15 mouse cellular contexts compared by ENCODE assay signal in the genomic region with DNA sequence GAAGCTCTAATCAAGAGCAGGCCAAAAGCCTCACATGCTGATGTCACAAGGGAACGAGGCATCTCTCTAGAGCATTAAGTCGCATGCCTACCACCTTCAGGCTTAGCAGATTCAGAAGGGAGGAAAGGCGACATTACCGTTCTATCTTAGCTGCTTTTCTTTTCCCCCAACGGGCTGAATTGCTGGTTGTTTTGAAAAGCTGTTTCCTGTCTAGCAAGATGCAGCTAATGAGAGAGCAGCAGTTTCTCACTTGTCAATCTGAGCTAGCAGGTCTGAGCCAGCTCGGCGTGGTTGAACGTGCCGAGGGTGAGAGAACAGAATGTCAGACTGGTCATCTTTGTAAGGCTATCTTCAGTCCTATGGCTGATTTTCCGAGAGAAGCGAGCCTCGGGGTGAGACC.
DNase-seq lines count a peak whose midpoint lies in the region; ATAC-seq lines count a peak whose summit lies in the region.
"Had no signal": no experiment of that assay in that cellular context is flagged by ENCODE, and none has a peak within 500 bp of the region (broad histone marks: within the 10 kb centered on the region; RNA-seq: fewer than 3 reads in every experiment).

No protein-coding gene starts in this region.

- no peak for ATAC-seq in heart, embryonic 15.5 days (replicated peaks; ENCODE audit: insufficient number of reproducible peaks, insufficient read depth, low FRiP score, low read depth)
- no peak for ATAC-seq in midbrain, embryonic 15.5 days (replicated peaks)
- ATAC-seq in midbrain, embryonic 11.5 days (ENCODE audit: low FRiP score), result no peak
- ATAC-seq in embryonic facial prominence, embryonic 11.5 days (replicated peaks; ENCODE audit: insufficient number of reproducible peaks, low FRiP score, low TSS enrichment, low read depth), result no peak
- ATAC-seq in limb, embryonic 11.5 days (ENCODE audit: insufficient number of reproducible peaks, low FRiP score, low TSS enrichment, low read depth), result no peak
- ATAC-seq: intestine, postnatal 0 days; Patski had no signal

- H3K4me3 ChIP-seq in heart, embryonic 15.5 days, result no peak overlapping the region
- H3K4me3 ChIP-seq in midbrain, embryonic 15.5 days, result no peak overlapping the region
- H3K4me3 ChIP-seq in midbrain, embryonic 11.5 days (ENCODE audit: low read depth, low read length), result no peak overlapping the region
- H3K4me3 ChIP-seq in embryonic facial prominence, embryonic 11.5 days (ENCODE audit: low read depth, low read length), result no peak overlapping the region
- no peak overlapping the region for H3K4me3 ChIP-seq in limb, embryonic 11.5 days (ENCODE audit: low read depth, low read length)
- H3K4me3 ChIP-seq: liver, embryonic 15.5 days; neural tube, embryonic 13.5 days had no signal

- H3K9ac ChIP-seq in heart, embryonic 15.5 days, result no peak overlapping the region
- H3K9ac ChIP-seq in midbrain, embryonic 15.5 days, result no peak overlapping the region
- H3K9ac ChIP-seq in midbrain, embryonic 11.5 days (ENCODE audit: low read length), result no peak overlapping the region
- no peak overlapping the region for H3K9ac ChIP-seq in embryonic facial prominence, embryonic 11.5 days (replicated peaks; ENCODE audit: low read length)
- H3K9ac ChIP-seq in limb, embryonic 11.5 days (ENCODE audit: low read length), result no peak overlapping the region
- H3K9ac ChIP-seq: liver, embryonic 15.5 days; neural tube, embryonic 13.5 days had no signal

- no peak for DNase-seq in heart, adult 11 months
- no peak for DNase-seq in midbrain, embryonic 11.5 days (ENCODE audit: low spot score, missing footprints)
- peak; percentile 38 for DNase-seq in embryonic facial prominence, embryonic 11.5 days (ENCODE audit: low spot score)
- peak; percentile 24 for DNase-seq in limb, embryonic 11.5 days (ENCODE audit: low spot score)
- no peak for DNase-seq in ovary, postnatal 14 days (ENCODE audit: low spot score)
- DNase-seq: cerebellum, postnatal 25 days; kidney, postnatal 25 days; right cerebral cortex, postnatal 25 days had no signal

- no peaks in the 10 kb centered on the region for H3K9me3 ChIP-seq in heart, embryonic 15.5 days (replicated peaks)
- H3K9me3 ChIP-seq in midbrain, embryonic 15.5 days, result no peaks in the 10 kb centered on the region
- no peaks in the 10 kb centered on the region for H3K9me3 ChIP-seq in midbrain, embryonic 11.5 days (ENCODE audit: control insufficient read depth, low read length)
- no peaks in the 10 kb centered on the region for H3K9me3 ChIP-seq in embryonic facial prominence, embryonic 11.5 days (replicated peaks; ENCODE audit: control insufficient read depth, low read length)
- no peaks in the 10 kb centered on the region for H3K9me3 ChIP-seq in limb, embryonic 11.5 days (ENCODE audit: control insufficient read depth, low read length)
- H3K9me3 ChIP-seq: liver, embryonic 15.5 days; neural tube, embryonic 13.5 days had no signal

- H3K36me3 ChIP-seq in heart, embryonic 15.5 days, result no peaks in the 10 kb centered on the region
- H3K36me3 ChIP-seq in midbrain, embryonic 15.5 days (replicated peaks), result no peaks in the 10 kb centered on the region
- no peaks in the 10 kb centered on the region for H3K36me3 ChIP-seq in midbrain, embryonic 11.5 days (ENCODE audit: control insufficient read depth, insufficient read depth, low read length)
- H3K36me3 ChIP-seq in embryonic facial prominence, embryonic 11.5 days (replicated peaks; ENCODE audit: control insufficient read depth, insufficient read depth, low read depth, low read length), result no peaks in the 10 kb centered on the region
- no peaks in the 10 kb centered on the region for H3K36me3 ChIP-seq in limb, embryonic 11.5 days (ENCODE audit: control insufficient read depth, insufficient read depth, low read length)
- H3K36me3 ChIP-seq: liver, embryonic 15.5 days; neural tube, embryonic 13.5 days had no signal

- H3K27ac ChIP-seq in heart, embryonic 15.5 days, result no peak overlapping the region
- H3K27ac ChIP-seq in midbrain, embryonic 15.5 days, result peak overlapping the region; percentile 48; the same call in 1 of the 2 replicates
- H3K27ac ChIP-seq in midbrain, embryonic 11.5 days (ENCODE audit: low read depth, low read length), result no peak overlapping the region
- no peak overlapping the region for H3K27ac ChIP-seq in embryonic facial prominence, embryonic 11.5 days (replicated peaks; ENCODE audit: low read depth, low read length)
- no peak overlapping the region for H3K27ac ChIP-seq in limb, embryonic 11.5 days (replicated peaks; ENCODE audit: low read depth, low read length)
- H3K27ac ChIP-seq: liver, embryonic 15.5 days; neural tube, embryonic 13.5 days had no signal

- 33% methylated on average over 12 of the region's 12 CpGs for WGBS in heart, embryonic 15.5 days
- 57% methylated on average over 12 of the region's 12 CpGs for WGBS in midbrain, embryonic 15.5 days
- WGBS in midbrain, embryonic 11.5 days, result 77% methylated on average over 12 of the region's 12 CpGs
- 25% methylated on average over 12 of the region's 12 CpGs for WGBS in embryonic facial prominence, embryonic 11.5 days
- WGBS in limb, embryonic 11.5 days, result 41% methylated on average over 12 of the region's 12 CpGs

- H3K27me3 ChIP-seq in heart, embryonic 15.5 days, result no peaks in the 10 kb centered on the region
- H3K27me3 ChIP-seq in midbrain, embryonic 15.5 days (replicated peaks), result no peaks in the 10 kb centered on the region
- no peaks in the 10 kb centered on the region for H3K27me3 ChIP-seq in midbrain, embryonic 11.5 days (ENCODE audit: control insufficient read depth, insufficient read depth, low read length)
- no peaks in the 10 kb centered on the region for H3K27me3 ChIP-seq in embryonic facial prominence, embryonic 11.5 days (ENCODE audit: control insufficient read depth, insufficient read depth, low read length)
- H3K27me3 ChIP-seq in limb, embryonic 11.5 days (ENCODE audit: control insufficient read depth, insufficient read depth, low read length), result no peaks in the 10 kb centered on the region
- H3K27me3 ChIP-seq: CH12.LX; liver, embryonic 15.5 days; neural tube, embryonic 13.5 days had no signal

- H3K4me2 ChIP-seq in heart, embryonic 15.5 days, result 0 out of 2 replicates have a peak overlapping the region, but pooled peaks have one; percentile 13
- H3K4me2 ChIP-seq in midbrain, embryonic 15.5 days, result no peak overlapping the region
- no peak overlapping the region for H3K4me2 ChIP-seq in midbrain, embryonic 11.5 days
- H3K4me2 ChIP-seq in embryonic facial prominence, embryonic 11.5 days (ENCODE audit: low read depth, low read length), result no peak overlapping the region
- H3K4me2 ChIP-seq in limb, embryonic 11.5 days (ENCODE audit: low read depth, severe bottlenecking), result no peak overlapping the region
- H3K4me2 ChIP-seq: liver, embryonic 15.5 days; neural tube, embryonic 13.5 days had no signal

- H3K4me1 ChIP-seq in heart, embryonic 15.5 days (replicated peaks), result no peaks in the 10 kb centered on the region
- H3K4me1 ChIP-seq in midbrain, embryonic 15.5 days, result no peaks in the 10 kb centered on the region
- H3K4me1 ChIP-seq in midbrain, embryonic 11.5 days (ENCODE audit: control insufficient read depth, insufficient read depth, low read length), result no peaks in the 10 kb centered on the region
- H3K4me1 ChIP-seq in embryonic facial prominence, embryonic 11.5 days (ENCODE audit: control insufficient read depth, insufficient read depth, low read length), result no peaks in the 10 kb centered on the region
- no peaks in the 10 kb centered on the region for H3K4me1 ChIP-seq in limb, embryonic 11.5 days (ENCODE audit: control insufficient read depth, insufficient read depth, low read length)
- H3K4me1 ChIP-seq: liver, embryonic 15.5 days; neural tube, embryonic 13.5 days had no signal

Comparison
In these comparisons a context has a peak if more than half of its experiments do, and no peak if none do; other contexts are left out.
1. DNase-seq: peak in embryonic facial prominence, embryonic 11.5 days (single experiment) and limb, embryonic 11.5 days (single experiment); none in heart, adult 11 months (single experiment), midbrain, embryonic 11.5 days (single experiment) and ovary, postnatal 14 days (single experiment).